Mouse (Mus musculus) heart, postnatal 0 days (tissue): ENCODE data around the gene Rem2.

Source experiments
- CTCF ChIP-seq: IDR thresholded peaks from 2 replicates; pipeline ENCODE4 v1.5.1; 2016; ENCODE audit warnings: antibody characterized with exemption, control low read depth, low read depth
- EP300 ChIP-seq: IDR thresholded peaks from 2 replicates; pipeline ENCODE4 v1.6.1; 2016; ENCODE audit warnings: antibody characterized with exemption, low read depth

GRCm38 (mm10) chr14:54501365-54501764 is 25.5 kb downstream of the Rem2 start:
- TF ChIP-seq EP300 = no peak
- TF ChIP-seq CTCF = no peak
